Mouse (Mus musculus) cerebellum, adult 18-20 months (tissue): ENCODE results near the gene Exoc7.

Source experiments
- DNase-seq, 2 experiments: peaks; one replicate each; pipeline ENCODE4 v3.0.0; 2021

Gene Exoc7

GRCm38 (mm10) chr11:116307019-116307725 is at the start of gene Exoc7:
Gene Exoc7, minus strand, starts transcription at chr11:116307233.
- no peak for DNase-seq

GRCm38 (mm10) chr11:116354521-116354920 is 47.5 kb upstream of the Exoc7 start:
- DNase-seq, result no peak

DNA sequence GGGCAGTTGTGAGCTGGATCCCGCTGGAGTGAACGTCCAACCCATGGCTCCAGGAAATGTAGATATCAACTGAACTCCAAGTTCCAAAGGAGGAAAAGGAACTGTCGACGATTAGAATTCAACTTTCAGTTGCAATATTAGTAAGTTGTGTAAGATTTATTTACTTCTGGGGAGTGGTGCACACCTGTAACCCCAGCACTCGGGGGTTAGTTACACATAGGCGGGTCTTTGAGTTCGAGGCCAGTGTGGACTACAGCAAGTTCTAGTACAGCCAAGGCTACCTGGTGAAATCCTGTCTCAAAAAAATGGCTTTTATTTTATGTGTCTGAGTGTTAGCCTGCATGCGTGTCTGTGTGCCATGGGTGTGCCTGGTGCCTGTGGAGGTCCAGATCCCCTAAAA is 46.5 kb upstream of the Exoc7 start:
- no peak for DNase-seq

DNA sequence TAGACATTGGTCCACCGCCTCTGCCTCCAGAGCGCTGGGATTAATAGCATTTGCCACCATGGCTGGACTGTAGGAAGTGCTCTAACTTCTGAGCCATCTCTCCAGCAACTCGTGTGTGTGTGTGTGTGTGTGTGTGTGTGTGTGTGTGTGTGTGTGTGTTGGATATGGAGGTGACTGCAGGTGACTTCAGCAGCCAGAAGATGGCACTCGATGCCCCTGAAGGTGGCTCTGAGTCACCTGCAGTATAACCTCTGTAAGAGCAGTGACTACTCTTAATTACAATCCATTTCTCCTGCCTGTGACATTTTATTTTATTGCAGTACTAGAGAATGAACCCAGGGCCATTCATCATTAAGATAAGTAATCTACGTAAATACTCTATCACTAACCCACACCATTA is 44.3 kb upstream of the Exoc7 start:
- DNase-seq, result no peak

GRCm38 (mm10) chr11:116347955-116348354 is 40.9 kb upstream of the Exoc7 start:
- DNase-seq, result no peak

DNA sequence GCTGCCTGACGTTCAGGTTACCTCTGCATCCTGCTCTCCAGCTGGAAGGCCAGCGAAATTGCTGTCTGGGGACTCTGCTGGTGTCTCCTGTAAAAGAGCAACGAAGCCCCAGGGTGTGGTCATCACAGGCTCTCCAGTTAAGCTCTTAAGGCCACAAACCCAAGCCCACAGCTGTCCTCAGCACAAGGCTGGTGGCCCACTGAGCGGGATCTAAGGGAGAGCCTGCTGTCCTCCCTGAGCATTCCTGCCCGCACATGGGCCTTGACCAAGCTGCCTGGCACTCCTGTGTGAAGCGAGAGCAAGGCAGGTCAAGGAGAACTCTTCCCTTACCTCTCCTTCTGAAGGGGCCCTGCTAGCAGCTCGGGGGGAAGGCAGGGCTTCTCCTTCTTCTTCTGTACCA is 40.0 kb upstream of the Exoc7 start:
- DNase-seq, result no peak

GRCm38 (mm10) chr11:116342069-116342791 is 35.2 kb upstream of the Exoc7 start:
- DNase-seq, result no peak

DNA sequence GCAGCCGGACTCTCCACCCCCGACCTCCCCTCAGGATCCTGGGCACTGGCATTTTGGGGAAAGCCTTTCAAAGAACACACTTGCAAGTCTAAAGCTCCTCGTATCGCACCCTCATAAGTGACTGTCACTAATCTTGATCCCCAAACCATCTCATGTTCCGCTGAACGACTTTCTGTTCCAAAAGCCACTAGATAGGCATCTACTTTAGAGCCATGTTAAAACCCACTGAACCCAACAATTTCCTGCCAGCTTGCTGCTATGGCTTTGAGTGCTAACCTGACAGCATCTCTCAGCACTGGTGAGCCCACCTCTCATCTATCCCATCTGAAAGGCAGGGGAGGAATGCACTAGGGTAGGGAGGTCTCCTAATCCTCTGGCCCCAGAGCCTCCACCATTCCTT is 30.5 kb upstream of the Exoc7 start:
- no peak for DNase-seq

DNA sequence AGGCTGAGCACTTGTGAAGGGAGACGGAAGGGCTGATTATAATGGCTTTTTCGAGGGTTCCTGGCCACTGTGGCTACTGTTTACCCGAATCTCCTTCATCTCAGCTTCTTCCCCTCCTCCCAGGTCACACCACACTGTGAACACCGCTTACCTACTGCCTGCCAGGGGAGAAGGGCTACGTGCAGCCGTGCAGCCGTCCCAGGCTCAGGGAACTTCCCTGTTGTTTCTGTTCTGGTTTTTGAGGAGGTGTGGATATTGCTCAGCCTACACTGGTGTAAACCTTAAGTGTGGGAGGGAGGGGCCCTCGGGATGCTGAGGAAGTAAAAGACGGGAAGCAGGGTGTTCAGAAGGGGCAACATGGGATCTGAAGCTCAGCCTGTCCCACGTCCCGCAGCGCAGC is 30.0 kb upstream of the Exoc7 start:
- DNase-seq, result no peak

- no peak for DNase-seq
Observed at GRCm38 (mm10) chr11:116336393-116336792, 29.4 kb upstream of the Exoc7 start.

DNA sequence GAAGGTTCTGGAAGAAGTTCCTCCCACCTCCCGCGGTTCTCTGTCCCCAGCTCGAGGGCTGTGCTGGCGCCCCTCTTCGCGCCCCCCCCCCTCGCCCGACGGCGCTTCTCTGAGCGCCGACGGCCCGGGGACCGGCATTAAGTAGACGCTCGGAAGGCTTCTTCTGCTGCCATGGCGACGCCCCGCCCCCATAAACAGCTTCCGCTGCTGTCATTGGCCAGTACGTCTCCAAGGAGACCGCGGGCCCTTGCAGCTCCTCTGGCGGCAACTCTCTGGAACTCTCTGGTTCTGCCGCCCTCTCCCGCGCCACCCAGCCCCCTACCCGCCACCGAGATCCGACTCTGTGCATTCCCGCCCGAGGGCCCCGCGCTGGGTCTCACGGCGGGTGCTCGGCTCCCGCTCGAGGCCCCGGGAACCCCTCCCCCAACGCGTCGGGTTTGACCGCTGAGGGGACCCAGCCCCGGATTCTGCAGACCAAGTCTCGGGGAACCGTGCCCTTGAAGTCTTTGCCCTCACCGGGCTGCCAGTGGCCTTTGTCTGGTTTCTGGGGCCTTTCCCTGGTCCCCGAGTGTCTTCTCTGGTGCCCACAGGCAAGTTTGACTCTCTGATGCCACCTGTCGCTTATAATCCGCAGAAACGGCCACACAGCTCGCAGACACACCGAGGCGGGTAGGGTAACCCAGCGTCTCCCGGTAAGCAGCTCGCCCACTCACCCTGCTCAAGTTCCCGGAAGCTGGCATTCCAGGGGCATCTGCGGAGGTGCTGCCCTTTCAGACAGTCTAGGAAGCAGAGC is 28.4 kb upstream of the Exoc7 start, which contains the start of gene Foxj1:
Foxj1 (minus strand) TSS at position 156 of the 793 bp plus-strand sequence.
- peak; percentile 80 to 85 for DNase-seq

GRCm38 (mm10) chr11:116334417-116334782 is 27.4 kb upstream of the Exoc7 start:
- DNase-seq, result no peak

DNA sequence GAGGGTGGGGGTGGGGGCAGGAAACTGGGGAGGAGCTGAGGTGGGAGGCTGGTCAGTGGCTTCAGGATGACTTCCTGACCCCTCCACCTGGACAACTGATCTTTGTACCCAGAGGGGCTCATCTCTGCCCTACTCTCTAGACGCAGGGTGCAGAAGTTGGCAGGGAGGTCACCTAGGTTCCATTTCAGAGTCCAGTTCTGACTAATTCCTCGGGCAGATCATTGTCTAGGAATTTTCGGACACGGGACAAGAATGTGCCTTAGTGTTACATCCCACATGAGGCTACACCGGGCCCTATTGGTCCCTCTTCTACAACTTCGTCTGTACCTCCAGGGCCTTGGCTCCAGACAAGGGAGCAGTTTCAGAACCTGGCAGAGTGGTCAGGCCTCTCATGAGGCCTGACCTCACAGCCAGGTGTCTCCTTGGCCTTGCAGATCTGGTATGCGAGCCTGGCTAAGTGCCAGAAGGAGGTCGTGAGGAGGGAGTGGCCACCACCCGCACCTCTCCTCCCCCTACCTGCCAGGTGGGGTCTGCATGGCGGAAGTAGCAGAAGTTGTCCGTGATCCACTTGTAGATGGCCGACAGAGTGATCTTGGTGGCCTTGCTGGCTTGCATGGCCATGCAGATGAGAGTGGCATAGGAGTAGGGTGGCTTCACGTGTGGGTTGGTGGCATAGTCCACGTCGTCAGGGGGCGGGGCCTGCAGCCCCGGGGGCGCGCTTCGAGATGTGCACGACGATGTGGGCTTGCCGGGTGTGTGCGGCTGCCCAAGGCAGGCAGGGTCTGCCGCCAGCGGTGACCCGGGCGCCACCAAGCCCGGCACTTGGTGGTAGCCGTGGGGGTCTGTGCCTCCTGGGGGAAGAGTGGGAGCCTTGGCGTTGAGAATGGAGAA is 26.7 kb upstream of the Exoc7 start:
- DNase-seq, result no peak

DNA sequence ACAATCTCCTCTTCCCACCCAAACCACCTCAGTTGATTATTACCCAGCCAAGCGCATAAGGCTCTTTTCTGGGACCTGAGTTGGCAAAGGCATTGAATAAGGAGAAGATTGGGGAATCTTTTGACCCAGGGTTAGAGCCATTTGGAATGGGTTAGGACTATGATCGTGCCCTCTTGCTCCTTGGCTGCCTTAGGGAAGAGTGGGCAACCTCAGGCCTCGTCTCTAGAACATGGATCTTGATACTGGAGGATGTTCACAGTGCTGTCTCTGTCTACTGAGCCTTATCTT is 25.9 kb upstream of the Exoc7 start:
- DNase-seq, result no peak

GRCm38 (mm10) chr11:116332232-116332982 is 25.4 kb upstream of the Exoc7 start:
- DNase-seq, result peak; percentile 25 to 39

DNA sequence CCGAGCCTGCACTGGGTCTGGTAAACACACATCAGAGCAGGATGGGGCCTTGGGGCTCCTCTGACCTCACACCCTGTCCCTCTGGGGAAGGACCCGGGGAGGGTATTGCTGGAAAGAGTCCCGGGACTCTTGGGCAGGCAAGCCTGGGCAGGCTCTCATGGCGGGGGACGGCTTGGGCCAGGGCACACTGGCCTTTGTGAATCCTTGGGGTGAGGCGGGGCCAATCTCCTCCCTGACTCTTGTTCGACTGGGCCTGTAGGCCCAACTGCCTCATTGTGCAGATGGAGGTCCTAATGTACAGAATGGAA is 23.1 kb upstream of the Exoc7 start:
- DNase-seq, result no peak

DNA sequence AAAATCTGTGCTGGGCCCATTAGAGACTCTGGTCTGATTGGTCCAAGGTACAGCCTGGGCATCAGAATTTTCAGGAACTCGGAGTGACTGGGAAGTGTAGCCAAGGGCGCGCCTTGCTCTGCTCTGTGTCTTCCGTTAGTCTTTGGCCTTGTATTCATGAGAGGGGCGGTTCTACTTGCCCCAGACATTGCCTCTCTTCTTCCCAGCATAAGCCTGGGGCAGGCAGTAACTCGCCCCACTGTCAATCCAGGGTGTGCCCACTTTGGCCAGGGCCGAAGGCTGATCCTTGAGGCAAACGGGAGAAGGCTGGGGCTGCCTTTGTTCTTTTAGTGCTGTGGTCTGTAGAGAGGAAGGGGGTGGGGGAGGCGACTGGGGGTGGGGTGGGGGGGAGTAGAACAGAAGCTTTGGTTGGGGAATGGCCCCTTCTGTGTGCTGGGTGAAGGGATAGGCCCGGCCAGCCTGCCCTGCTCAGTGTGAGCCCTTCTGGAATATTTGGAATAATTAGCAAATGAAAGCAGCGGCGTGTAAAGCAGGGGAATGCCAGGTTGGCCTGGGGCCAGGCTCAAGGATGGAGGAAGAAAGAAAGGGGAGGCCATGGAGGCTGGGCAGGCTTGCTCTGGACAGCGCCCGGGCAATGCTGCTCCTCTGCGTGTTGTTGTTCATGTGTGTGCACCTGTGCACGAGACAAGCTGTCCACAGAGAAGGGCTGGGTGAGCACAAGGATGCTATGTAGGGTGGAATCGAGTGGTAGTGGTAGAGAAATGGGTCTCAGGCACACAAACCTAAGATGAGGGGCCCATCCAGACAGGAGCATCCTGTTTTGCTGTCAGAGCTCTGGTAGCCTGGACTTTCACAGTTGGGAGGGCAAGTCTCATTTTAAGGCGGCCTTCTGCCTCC is 22.5 kb upstream of the Exoc7 start:
- no peak for DNase-seq

DNA sequence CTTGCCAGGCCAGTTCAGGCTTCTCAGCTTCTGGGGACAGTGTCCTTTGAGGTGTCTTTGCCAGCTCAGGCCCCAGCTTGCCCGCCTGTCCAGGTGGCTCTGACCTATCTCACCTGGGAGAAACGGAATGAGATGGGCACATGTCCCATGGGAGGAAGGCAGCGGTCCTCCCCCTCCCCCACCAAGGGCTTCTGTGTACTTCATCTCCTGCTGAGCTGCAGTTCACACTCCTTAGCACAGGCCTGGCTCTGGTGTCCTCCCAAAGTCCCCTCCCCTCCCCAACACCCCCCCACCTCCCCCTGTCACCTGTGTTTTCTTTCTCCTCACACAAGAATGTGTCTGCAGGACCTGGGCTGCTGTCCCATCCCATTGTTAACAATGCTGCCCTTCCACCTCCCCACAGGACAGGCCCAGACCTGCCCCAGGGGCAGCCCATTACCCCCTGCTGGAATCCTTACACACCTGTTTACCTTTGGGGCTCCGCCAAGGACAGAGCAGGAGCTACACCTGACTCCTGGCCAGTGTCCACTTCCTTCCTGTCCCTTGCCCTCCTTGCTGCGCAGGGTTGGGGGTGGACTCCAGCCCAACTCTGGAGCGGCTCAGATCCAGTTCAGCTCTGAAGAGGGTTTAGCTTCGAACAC is 20.1 kb upstream of the Exoc7 start:
- no peak for DNase-seq

- DNase-seq, result peak; percentile 82 to 92
Observed at GRCm38 (mm10) chr11:116318719-116319659, 12.0 kb upstream of the Exoc7 start.

GRCm38 (mm10) chr11:116312359-116312758 is 5.3 kb upstream of the Exoc7 start:
- no peak for DNase-seq
